Mouse (Mus musculus) liver, adult 2 months (tissue): ENCODE data around the gene Nr4a3.

Experiments
- CTCF ChIP-seq: fragments of 200-500 bp; IDR thresholded peaks from 2 replicates; pipeline ENCODE4 v1.5.1; 2011; ENCODE audit warnings: low read depth, low read length, control low read depth
- POLR2A ChIP-seq: fragments of 200-500 bp; IDR thresholded peaks from 2 replicates; pipeline ENCODE4 v1.6.1; 2011; ENCODE audit warnings: low read length, control low read depth; ENCODE audit not compliant: insufficient read depth; ENCODE audit errors: extremely low read depth

DNA sequence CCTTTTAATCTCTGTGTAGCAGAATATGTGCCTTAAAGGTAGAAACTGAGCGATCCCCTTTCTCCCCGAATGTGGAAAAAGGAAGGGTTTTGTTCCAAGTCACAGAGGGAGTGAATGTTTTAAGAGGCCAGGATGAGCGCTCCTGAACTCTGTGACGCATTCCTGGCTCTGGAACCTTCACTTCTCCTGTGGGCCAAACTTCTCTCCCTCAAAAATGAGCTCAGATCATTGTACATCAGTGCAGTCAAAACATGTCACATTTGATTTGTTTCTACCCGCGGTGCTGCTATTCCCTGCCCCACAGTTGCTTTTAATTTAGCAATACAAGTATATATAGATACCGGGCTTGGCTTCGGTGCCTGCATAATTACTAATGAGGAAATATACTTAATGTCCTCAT lies 16.8 kb downstream of the Nr4a3 start:
- TF ChIP-seq CTCF (no peak), POLR2A (no peak)
